In the genomic region with DNA sequence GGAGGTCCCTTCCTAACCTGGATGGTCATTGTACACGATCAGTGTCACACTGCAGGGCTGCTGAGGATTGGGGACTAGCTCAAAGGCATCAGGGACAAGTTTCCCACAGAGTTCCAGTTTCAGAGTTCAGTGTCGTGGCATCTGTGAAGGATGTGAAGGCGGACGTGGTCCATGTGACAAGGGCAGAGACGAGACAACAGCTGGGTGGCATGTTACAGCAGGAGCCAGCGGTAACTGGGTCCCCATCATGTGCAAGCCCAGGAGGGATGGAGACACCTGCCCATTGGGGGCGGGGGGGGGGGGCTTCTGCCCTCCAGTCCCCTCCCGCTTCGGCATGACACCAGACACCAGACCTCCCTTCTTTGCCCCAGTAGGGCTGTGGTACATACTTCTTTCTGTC, we compare ENCODE assay signal across 16 mouse cellular contexts.
"Had no signal": no experiment of that assay in that cellular context is flagged by ENCODE, and none has a peak within 500 bp of the region (broad histone marks: within the 10 kb centered on the region; RNA-seq: fewer than 3 reads in every experiment).

No protein-coding gene starts in this region.

- DNase-seq: kidney, adult 8-10 months; kidney, postnatal 14 days; kidney, postnatal 4 days; left cerebral cortex, postnatal 4 days; liver; lung, adult 18-20 months; midbrain, embryonic 14.5 days; thymus, adult 18-20 months; thymus, postnatal 4 days had no signal

- H3K4me1 ChIP-seq: liver, embryonic 15.5 days had no signal

- ATAC-seq: intestine, postnatal 0 days; liver, embryonic 12.5 days had no signal

- H3K4me2 ChIP-seq: kidney, embryonic 15.5 days; liver, embryonic 12.5 days; liver, embryonic 15.5 days; midbrain, embryonic 11.5 days had no signal

- H3K9ac ChIP-seq: kidney, embryonic 15.5 days; liver, embryonic 12.5 days; liver, embryonic 15.5 days had no signal

- H3K4me3 ChIP-seq: kidney, embryonic 15.5 days; liver, embryonic 12.5 days; liver, embryonic 15.5 days; megakaryocyte, embryonic 14.5 days had no signal

- H3K9me3 ChIP-seq: kidney, embryonic 15.5 days; liver, embryonic 12.5 days; liver, embryonic 15.5 days; megakaryocyte, embryonic 14.5 days had no signal

- H3K27ac ChIP-seq: kidney, embryonic 15.5 days; liver, embryonic 12.5 days; liver, embryonic 15.5 days; macrophage had no signal

- H3K36me3 ChIP-seq: kidney, embryonic 15.5 days; liver, embryonic 12.5 days; liver, embryonic 15.5 days had no signal
